Mouse (Mus musculus): ENCODE measurements around the gene Mlf2. TPM values are rescaled to one million over a fixed set of nuclear protein-coding genes. Genes with fewer than 3 reads are reported as not detected.
"Not testable (repeated sequence)": the region's sequence is repeated elsewhere in the genome, so short reads cannot be mapped to it uniquely, and the experiment has no call there.

Mlf2 gene
- 401 and 407 TPM in 2 replicates for polyA plus RNA-seq (2016; fragmentation: Nextera tagmentation; extraction: Ambion mirVana)

DNA sequence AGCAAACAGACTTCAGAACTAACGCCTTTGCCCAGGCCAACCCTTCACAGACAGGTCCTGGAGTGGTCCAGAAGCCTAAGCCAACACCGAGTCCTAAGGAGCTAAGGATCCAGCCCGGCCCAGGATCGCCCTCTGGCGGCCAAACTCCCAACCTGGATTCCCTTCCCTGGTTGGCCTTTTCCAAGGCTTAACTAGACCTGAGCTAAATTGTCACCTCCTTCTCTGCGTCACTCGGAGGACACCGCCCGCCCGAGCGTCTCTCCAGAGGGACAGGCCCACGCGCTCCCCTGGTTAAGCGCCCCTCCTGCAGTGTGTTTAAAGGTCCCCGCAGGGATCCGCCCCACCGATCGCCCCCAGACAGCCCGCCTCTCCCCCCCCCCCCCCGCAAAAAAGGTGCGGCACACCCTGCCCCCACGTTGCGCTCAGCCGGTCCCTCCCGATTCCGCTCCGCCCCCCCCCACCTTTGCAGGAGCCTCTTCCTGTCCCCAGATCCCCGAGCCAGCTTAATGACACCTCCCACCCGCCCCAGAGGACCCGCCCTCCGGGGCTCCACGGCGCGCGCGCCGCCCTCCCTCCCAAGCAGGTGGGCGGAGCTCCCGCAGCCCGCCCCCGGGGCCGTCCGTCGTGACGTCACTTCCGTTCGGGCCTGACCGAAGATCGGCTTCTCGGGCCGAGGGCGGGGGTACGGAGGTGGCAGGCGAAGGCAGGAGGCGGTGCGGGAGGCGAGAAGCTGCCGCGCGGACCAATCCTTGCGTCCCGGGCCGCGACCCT lies at the start of gene Mlf2:
Gene Mlf2 (plus strand): TSS at position 633 of the 771 bp plus-strand sequence.
- Histone ChIP-seq H3K4me3 (replicated peaks) (peak within 1 kb of the TSS; percentile 93), H3K27me3 (no peaks in the 10 kb centered on the region), H3K4me1 (replicated peaks) (peaks cover 25% of the 10 kb centered on the region), H3K36me3 (peaks cover 34% of the 10 kb centered on the region), H3K9ac (replicated peaks) (peak within 1 kb of the TSS; percentile 97), H3K4me2 (peak within 1 kb of the TSS; percentile 90), H3K9me3 (no peaks in the 10 kb centered on the region), H3K27ac (peak within 1 kb of the TSS; percentile 97)
- 1% methylated on average over 55 of the region's 64 CpGs for WGBS
- peak; percentile 97 for ATAC-seq (ENCODE audit: insufficient number of reproducible peaks, insufficient read depth, low FRiP score, low TSS enrichment, low read depth)

GRCm38 (mm10) chr6:124881821-124882220 lies 49.4 kb upstream of the Mlf2 start:
- Histone ChIP-seq H3K4me2 (no peak overlapping the region), H3K4me1 (replicated peaks) (peaks cover 6% of the 10 kb centered on the region; the same call in 1 of the 2 replicates), H3K36me3 (no peaks in the 10 kb centered on the region), H3K4me3 (replicated peaks) (no peak overlapping the region), H3K9me3 (no peaks in the 10 kb centered on the region), H3K9ac (replicated peaks) (no peak overlapping the region), H3K27me3 (no peaks in the 10 kb centered on the region), H3K27ac (no peak overlapping the region)
- WGBS = 89% methylated on average over 9 of the region's 9 CpGs
- no peak for ATAC-seq (ENCODE audit: insufficient number of reproducible peaks, insufficient read depth, low FRiP score, low TSS enrichment, low read depth)

DNA sequence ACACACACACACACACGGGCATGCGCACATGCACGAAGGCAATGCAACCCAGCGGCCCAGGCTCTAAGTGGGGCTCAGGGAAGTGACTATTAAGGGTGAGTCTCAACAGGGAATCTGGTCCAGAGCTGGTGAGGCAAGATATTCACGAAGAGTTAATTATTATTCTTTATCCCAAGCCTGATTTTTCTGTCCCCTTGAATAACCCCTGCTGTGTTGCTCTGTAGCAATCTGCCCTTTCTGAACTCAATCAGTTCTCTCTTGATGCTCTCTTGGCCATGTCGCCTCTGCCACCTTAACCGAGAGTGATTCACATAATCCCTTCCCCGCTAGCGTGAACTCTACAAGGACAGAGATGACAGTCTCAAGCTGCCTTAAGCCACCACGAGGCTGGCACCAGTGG lies 47.8 kb upstream of the Mlf2 start:
- Histone ChIP-seq H3K27me3 (no peaks in the 10 kb centered on the region), H3K9ac (replicated peaks) (no peak overlapping the region), H3K27ac (no peak overlapping the region), H3K4me3 (replicated peaks) (no peak overlapping the region), H3K4me1 (replicated peaks) (peaks cover 6% of the 10 kb centered on the region; the same call in 1 of the 2 replicates), H3K36me3 (no peaks in the 10 kb centered on the region), H3K9me3 (no peaks in the 10 kb centered on the region), H3K4me2 (no peak overlapping the region)
- WGBS = 83% methylated on average over 10 of the region's 10 CpGs
- no peak for ATAC-seq (ENCODE audit: insufficient number of reproducible peaks, insufficient read depth, low FRiP score, low TSS enrichment, low read depth)

DNA sequence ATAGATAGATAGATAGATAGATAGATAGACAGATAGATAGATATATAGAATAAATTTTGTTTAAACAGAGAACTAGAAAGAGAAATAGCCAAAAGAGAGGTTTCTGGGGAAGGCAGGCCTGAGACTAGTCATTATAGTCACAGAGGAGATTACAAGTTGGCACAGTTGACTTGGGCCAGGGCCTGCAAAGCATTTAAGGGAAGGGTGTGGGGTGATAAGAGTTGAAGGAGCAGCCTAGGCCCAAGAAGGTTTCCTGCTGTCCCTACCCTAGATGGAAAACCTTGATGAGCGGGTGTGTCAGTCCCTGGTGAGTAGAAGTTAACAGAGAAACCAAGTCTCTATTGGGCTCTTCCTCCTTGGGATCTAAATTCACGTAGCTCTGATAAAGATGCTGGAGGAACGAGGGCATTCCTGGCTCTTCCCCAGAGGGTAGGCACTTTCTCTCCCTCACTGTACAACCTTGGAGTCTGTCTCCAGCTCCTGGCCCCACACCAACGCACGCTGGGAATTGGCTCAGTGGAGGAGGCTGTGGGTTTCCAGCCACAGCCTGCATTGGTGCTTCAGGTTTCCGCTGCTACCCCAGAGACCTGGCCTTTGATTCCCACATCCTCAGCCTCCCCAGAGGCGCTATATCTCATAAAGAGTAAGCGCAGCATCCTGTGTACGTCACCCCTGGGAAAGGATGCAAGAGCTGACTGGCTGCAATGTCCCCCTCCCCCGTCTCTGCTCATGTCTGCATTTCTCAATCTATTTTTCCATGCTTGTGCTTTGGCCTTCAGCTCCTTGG lies 46.3 kb upstream of the Mlf2 start:
- H3K27me3 ChIP-seq = no peaks in the 10 kb centered on the region
- H3K4me1 ChIP-seq (replicated peaks) = peaks cover 6% of the 10 kb centered on the region; the same call in 1 of the 2 replicates
- H3K36me3 ChIP-seq = no peaks in the 10 kb centered on the region
- no peak overlapping the region for H3K9ac ChIP-seq (replicated peaks)
- H3K4me3 ChIP-seq (replicated peaks) = no peak overlapping the region
- ATAC-seq (ENCODE audit: insufficient number of reproducible peaks, insufficient read depth, low FRiP score, low TSS enrichment, low read depth) = no peak
- H3K9me3 ChIP-seq = no peaks in the 10 kb centered on the region
- H3K27ac ChIP-seq = no peak overlapping the region
- WGBS = 72% methylated on average over 10 of the region's 10 CpGs
- no peak overlapping the region for H3K4me2 ChIP-seq

DNA sequence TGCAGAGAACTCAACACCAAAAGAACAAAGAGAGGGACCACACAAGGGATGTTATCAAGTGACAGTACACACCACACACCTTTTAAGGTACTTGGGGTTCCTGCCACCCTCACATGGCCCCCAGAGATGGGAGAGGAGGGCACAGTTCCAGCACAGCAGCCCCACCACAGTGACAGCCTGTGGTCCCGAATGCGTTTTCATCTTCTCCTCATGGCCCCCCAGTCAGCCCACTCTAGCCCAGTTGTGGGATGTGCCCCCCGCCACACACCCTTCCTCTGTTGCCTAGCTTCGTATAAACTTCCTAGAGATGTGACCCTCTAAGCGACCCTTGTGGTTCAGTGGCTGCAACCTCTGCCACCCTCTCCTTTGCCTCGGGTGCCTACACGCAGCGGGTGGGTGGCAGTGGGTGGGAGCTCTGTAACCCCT lies 45.2 kb upstream of the Mlf2 start:
- Histone ChIP-seq H3K9me3 (no peaks in the 10 kb centered on the region), H3K36me3 (no peaks in the 10 kb centered on the region), H3K9ac (replicated peaks) (no peak overlapping the region), H3K4me1 (replicated peaks) (peaks cover 6% of the 10 kb centered on the region; the same call in 1 of the 2 replicates), H3K4me2 (no peak overlapping the region), H3K27ac (no peak overlapping the region), H3K4me3 (replicated peaks) (no peak overlapping the region), H3K27me3 (no peaks in the 10 kb centered on the region)
- ATAC-seq (ENCODE audit: insufficient number of reproducible peaks, insufficient read depth, low FRiP score, low TSS enrichment, low read depth) = no peak
- WGBS = 93% methylated on average over 8 of the region's 8 CpGs

GRCm38 (mm10) chr6:124887986-124888385 lies 43.2 kb upstream of the Mlf2 start, which contains the start of gene Cd4:
Gene Cd4, minus strand, starts transcription at chr6:124888221.
- ATAC-seq (ENCODE audit: insufficient number of reproducible peaks, insufficient read depth, low FRiP score, low TSS enrichment, low read depth) = no peak
- H3K36me3 ChIP-seq = no peaks in the 10 kb centered on the region
- no peak within 1 kb of the TSS for H3K4me2 ChIP-seq
- no peak within 1 kb of the TSS for H3K9ac ChIP-seq (replicated peaks)
- H3K27ac ChIP-seq = no peak within 1 kb of the TSS
- H3K27me3 ChIP-seq = no peaks in the 10 kb centered on the region
- H3K4me1 ChIP-seq (replicated peaks) = peaks cover 6% of the 10 kb centered on the region; the same call in 1 of the 2 replicates
- 89% methylated on average over 9 of the region's 9 CpGs for WGBS
- H3K9me3 ChIP-seq = no peaks in the 10 kb centered on the region
- H3K4me3 ChIP-seq (replicated peaks) = no peak within 1 kb of the TSS

DNA sequence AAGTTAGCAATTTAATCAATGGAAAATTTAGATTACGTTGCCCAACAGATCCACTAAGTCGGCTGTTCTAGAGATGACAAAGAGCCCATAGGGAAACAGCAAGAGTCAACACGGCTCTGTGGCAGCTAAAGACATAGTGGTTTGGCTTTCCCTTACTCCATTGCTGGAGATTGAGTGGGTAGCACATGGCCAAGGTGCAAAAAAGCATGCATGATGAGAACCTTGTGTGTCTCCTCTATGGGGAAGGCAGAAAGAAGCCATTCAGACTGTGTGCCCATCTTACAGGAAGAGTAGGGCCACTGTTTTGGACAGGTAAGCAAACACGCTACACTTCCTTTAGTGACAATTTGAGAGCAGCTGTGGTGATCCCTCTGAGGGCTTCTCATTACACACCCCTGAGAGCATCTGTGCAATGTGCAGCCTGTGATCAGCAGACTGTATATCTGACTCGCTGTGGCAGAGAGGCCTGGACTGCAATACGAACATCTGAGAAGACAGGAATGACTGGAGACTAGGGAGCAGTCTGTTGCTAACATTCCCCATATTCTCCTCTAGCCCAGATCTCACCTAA lies 42.5 kb upstream of the Mlf2 start:
- Histone ChIP-seq H3K4me1 (replicated peaks) (peaks cover 6% of the 10 kb centered on the region; the same call in 1 of the 2 replicates), H3K4me3 (replicated peaks) (no peak overlapping the region), H3K36me3 (no peaks in the 10 kb centered on the region), H3K27ac (no peak overlapping the region), H3K9ac (replicated peaks) (no peak overlapping the region), H3K9me3 (no peaks in the 10 kb centered on the region), H3K27me3 (no peaks in the 10 kb centered on the region), H3K4me2 (no peak overlapping the region)
- WGBS = 91% methylated on average over 6 of the region's 6 CpGs
- ATAC-seq (ENCODE audit: insufficient number of reproducible peaks, insufficient read depth, low FRiP score, low TSS enrichment, low read depth) = no peak

DNA sequence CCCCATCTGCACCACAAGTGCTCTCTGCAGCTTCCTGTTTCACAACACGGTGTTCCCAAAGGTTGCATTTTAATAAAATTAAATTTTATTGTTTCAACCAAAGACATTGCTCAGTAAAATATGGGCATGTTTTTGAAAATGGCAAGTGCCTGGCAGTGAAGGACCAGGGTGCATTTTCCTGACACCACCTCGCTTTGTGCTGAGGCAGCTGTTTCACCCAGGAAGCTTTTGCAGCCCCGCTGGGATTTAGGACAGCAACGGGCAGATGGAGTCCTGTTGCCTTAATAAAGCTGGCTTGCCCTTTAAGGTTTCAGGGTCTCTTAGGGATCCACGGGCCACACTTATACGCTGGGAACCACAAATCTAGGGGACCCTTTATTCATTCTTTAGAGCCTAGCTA lies 40.2 kb upstream of the Mlf2 start:
- 60% methylated on average over 6 of the region's 6 CpGs for WGBS
- ATAC-seq (ENCODE audit: insufficient number of reproducible peaks, insufficient read depth, low FRiP score, low TSS enrichment, low read depth) = no peak
- H3K9me3 ChIP-seq = no peaks in the 10 kb centered on the region
- no peaks in the 10 kb centered on the region for H3K4me1 ChIP-seq (replicated peaks)
- H3K4me3 ChIP-seq (replicated peaks) = no peak overlapping the region
- H3K9ac ChIP-seq (replicated peaks) = no peak overlapping the region
- no peak overlapping the region for H3K4me2 ChIP-seq
- no peaks in the 10 kb centered on the region for H3K27me3 ChIP-seq
- H3K27ac ChIP-seq = no peak overlapping the region
- no peaks in the 10 kb centered on the region for H3K36me3 ChIP-seq

GRCm38 (mm10) chr6:124894113-124894512 lies 37.1 kb upstream of the Mlf2 start:
- H3K27me3 ChIP-seq; H3K9me3 ChIP-seq; H3K27ac ChIP-seq; H3K36me3 ChIP-seq; H3K4me1 ChIP-seq (replicated peaks); H3K9ac ChIP-seq (replicated peaks); H3K4me3 ChIP-seq (replicated peaks); H3K4me2 ChIP-seq; ATAC-seq (ENCODE audit: insufficient number of reproducible peaks, insufficient read depth, low FRiP score, low TSS enrichment, low read depth): not testable (repeated sequence)
- 91% methylated on average over 2 of the region's 2 CpGs for WGBS

DNA sequence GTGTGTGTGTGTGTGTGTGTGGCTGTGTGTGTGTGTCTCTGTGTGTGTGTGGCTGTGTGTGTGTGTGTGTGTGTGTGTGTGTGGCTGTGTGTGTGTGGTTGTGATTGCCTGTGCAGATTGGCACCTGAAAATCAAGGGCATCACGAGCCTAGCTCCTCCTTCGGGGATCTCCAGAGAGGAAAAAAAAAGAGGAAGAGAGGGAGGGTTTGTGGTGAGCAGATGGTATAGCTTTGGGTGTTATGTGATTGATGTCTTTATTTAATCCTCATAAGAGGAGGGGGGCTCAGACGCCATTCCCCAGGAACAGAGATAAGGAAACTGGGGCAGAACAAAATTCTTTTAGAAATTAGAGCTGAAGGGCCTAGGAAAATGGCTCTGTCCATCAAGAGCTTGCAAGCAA lies 32.8 kb upstream of the Mlf2 start:
- no peak overlapping the region for H3K4me2 ChIP-seq
- no peak for ATAC-seq (ENCODE audit: insufficient number of reproducible peaks, insufficient read depth, low FRiP score, low TSS enrichment, low read depth)
- H3K4me1 ChIP-seq (replicated peaks) = no peaks in the 10 kb centered on the region; the same call in 1 of the 2 replicates
- H3K4me3 ChIP-seq (replicated peaks) = no peak overlapping the region
- H3K9ac ChIP-seq (replicated peaks) = no peak overlapping the region
- no peaks in the 10 kb centered on the region for H3K36me3 ChIP-seq
- WGBS = 46% methylated on average over 3 of the region's 3 CpGs
- no peaks in the 10 kb centered on the region for H3K9me3 ChIP-seq
- no peaks in the 10 kb centered on the region for H3K27me3 ChIP-seq
- no peak overlapping the region for H3K27ac ChIP-seq

All from limb, embryonic 12.5 days (tissue).